Mouse (Mus musculus) lung, embryonic 15.5 days (tissue): ENCODE measurements around the gene Dtx2. TPM values are rescaled to one million over a fixed set of nuclear protein-coding genes. Genes with fewer than 3 reads are reported as not detected.
"Not testable (repeated sequence)": the region's sequence is repeated elsewhere in the genome, so short reads cannot be mapped to it uniquely, and the experiment has no call there.

Experiments used
- ATAC-seq: fragments of 200-750 bp; cut with Nextera tagmentation; 2 replicates; pipeline ENCODE4 v1.8.0; 2017; ENCODE audit warnings: moderate number of reproducible peaks, borderline replicate concordance; ENCODE audit not compliant: low FRiP score, low TSS enrichment; ENCODE audit errors: extremely low read depth
- H3K27ac ChIP-seq: fragments of 300-500 bp; sonication (generic); 2 replicates; pipeline ENCODE4 v1.5.1; 2015; ENCODE audit warnings: moderate library complexity, mild to moderate bottlenecking, inconsistent platforms
- H3K27me3 ChIP-seq: fragments of 300-500 bp; sonication (generic); 2 replicates; pipeline ENCODE4 v1.6.1; 2015; ENCODE audit warnings: inconsistent platforms
- H3K36me3 ChIP-seq: fragments of 300-500 bp; sonication (generic); 2 replicates; pipeline ENCODE4 v1.6.1; 2015; ENCODE audit warnings: inconsistent platforms
- H3K4me1 ChIP-seq: fragments of 300-500 bp; sonication (generic); 2 replicates; pipeline ENCODE4 v1.6.1; 2015; ENCODE audit warnings: inconsistent platforms
- H3K4me2 ChIP-seq: fragments of 300-500 bp; sonication (generic); 2 replicates; pipeline ENCODE4 v1.6.1; 2015; ENCODE audit warnings: inconsistent platforms, mild to moderate bottlenecking, moderate library complexity
- H3K4me3 ChIP-seq: fragments of 300-500 bp; sonication (generic); 2 replicates; pipeline ENCODE4 v1.5.1; 2015; ENCODE audit warnings: mild to moderate bottlenecking, inconsistent platforms
- H3K9ac ChIP-seq: fragments of 300-500 bp; sonication (generic); 2 replicates; pipeline ENCODE4 v1.6.1; 2015; ENCODE audit warnings: inconsistent platforms
- H3K9me3 ChIP-seq: fragments of 300-500 bp; sonication (generic); 2 replicates; pipeline ENCODE4 v1.6.1; 2016; ENCODE audit warnings: inconsistent platforms
- WGBS: fragments of 180-500 bp; shearing (Covaris S2); methylation state at CpG from one replicate; pipeline ENCODE4 v1.1.7; 2015; 5-methylcytosine and 5-hydroxymethylcytosine counted together
- polyA plus RNA-seq: library from polyadenylated mRNA; unstranded; fragments of >200 nt; fragmentation: Nextera tagmentation; extraction: Ambion mirVana; gene quantifications from 2 replicates; pipeline ENCODE4 v1.2.1, GENCODE M21; 2015

The Dtx2 gene
- polyA plus RNA-seq, 1 experiment from 2014 or later: 23.8 TPM

- 80% methylated on average over 1 of the region's 1 CpGs for WGBS
- Histone ChIP-seq H3K27ac (no peak overlapping the region), H3K4me2 (no peak overlapping the region), H3K9ac (no peak overlapping the region), H3K27me3 (no peaks in the 10 kb centered on the region), H3K36me3 (0 out of 2 replicates have a peak, but pooled peaks cover 6% of the 10 kb centered on the region), H3K4me1 (no peaks in the 10 kb centered on the region), H3K9me3 (no peaks in the 10 kb centered on the region), H3K4me3 (no peak overlapping the region)
- no peak for ATAC-seq
These were observed 42.1 kb downstream of the Dtx2 start for GRCm38 (mm10) chr5:136036667-136037066.

DNA sequence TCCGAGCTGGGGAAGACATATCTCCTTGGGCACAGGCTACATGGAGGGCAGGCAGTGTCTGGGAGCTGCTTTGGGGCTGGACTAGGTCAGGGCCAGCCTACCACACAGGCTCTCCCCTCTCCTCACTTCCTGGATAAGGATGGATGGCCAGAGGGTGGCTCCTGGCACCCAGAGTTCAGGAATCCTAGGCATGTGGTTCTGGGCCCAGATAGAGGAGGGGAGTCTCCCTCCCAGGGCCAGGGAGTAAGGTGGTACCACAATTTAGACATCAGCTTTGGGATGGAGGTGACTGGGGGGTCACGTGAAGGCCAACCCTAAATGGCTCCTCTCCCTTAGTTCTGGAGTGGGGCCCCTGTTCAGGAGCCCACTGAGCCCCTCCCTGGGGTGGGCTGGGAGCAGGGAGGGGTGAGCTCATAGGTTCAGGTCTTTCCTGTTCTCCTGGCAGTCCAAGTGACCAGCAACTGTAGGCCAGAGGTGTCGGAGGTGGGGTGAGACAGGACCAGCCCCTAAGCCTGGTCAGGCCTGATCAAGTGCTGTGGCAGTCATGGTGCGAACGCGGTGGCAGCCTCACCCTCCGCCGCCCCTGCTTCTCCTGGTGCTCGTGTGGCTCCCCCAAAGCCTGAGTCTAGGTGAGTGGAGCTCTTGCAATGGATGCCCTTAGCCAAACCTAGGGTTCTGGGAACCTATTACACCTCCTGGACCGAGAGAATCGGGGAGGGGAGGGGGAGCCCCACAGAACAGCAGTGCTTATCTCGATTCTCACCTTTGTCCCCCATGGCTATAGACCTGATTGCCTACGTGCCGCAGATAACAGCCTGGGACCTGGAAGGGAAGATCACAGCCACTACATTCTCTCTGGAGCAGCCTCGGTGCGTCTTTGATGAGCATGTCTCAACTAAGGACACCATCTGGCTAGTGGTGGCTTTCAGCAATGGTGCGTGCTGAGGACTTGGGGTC, 43.9 kb downstream of the Dtx2 start, which contains the start of gene Upk3b:
Gene Upk3b, plus strand, starts transcription at position 239 of the 957 bp plus-strand sequence.
- WGBS: 46% methylated on average over 17 of the region's 17 CpGs
- no peaks in the 10 kb centered on the region for H3K36me3 ChIP-seq
- no peaks in the 10 kb centered on the region for H3K4me1 ChIP-seq
- H3K4me2 ChIP-seq: no peak within 1 kb of the TSS
- H3K27ac ChIP-seq: no peak within 1 kb of the TSS
- ATAC-seq: no peak
- H3K4me3 ChIP-seq: no peak within 1 kb of the TSS
- H3K9ac ChIP-seq: no peak within 1 kb of the TSS
- H3K27me3 ChIP-seq: no peaks in the 10 kb centered on the region
- H3K9me3 ChIP-seq: no peaks in the 10 kb centered on the region

GRCm38 (mm10) chr5:136040210-136040609, 45.6 kb downstream of the Dtx2 start:
- Histone ChIP-seq H3K27me3 (no peaks in the 10 kb centered on the region), H3K4me1 (no peaks in the 10 kb centered on the region), H3K4me2 (no peak overlapping the region), H3K9me3 (no peaks in the 10 kb centered on the region), H3K36me3 (no peaks in the 10 kb centered on the region), H3K9ac (no peak overlapping the region), H3K27ac (no peak overlapping the region), H3K4me3 (no peak overlapping the region)
- 32% methylated on average over 5 of the region's 5 CpGs for WGBS
- no peak for ATAC-seq

GRCm38 (mm10) chr5:136041260-136041659, 46.7 kb downstream of the Dtx2 start:
- no peaks in the 10 kb centered on the region for H3K9me3 ChIP-seq
- H3K4me3 ChIP-seq: no peak overlapping the region
- 31% methylated on average over 2 of the region's 2 CpGs for WGBS
- H3K4me2 ChIP-seq: no peak overlapping the region
- H3K27ac ChIP-seq: no peak overlapping the region
- H3K9ac ChIP-seq: no peak overlapping the region
- H3K36me3 ChIP-seq: no peaks in the 10 kb centered on the region
- ATAC-seq: 0 out of 2 replicates have a peak, but pooled peaks have one; percentile 33
- no peaks in the 10 kb centered on the region for H3K4me1 ChIP-seq
- H3K27me3 ChIP-seq: no peaks in the 10 kb centered on the region

DNA sequence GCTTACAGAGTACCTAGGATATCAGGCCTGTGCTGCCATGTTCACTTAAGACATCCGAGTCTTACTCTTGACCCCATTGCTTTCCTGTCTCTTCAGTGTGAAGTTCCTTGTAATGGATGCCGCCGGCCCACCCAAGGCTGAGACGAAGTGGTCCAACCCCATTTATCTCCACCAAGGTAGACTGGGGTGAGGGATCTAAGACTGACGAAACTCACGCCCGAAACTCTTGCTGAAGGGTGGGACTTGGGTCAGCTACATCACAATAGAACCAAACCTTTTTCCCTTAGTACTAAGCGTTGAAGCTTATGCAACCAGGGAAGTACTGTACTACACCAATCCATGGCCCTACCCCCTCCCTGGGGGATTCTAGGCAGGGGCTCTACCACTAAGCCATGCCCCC, 47.1 kb downstream of the Dtx2 start:
- H3K9ac ChIP-seq: no peak overlapping the region
- WGBS: 92% methylated on average over 8 of the region's 8 CpGs

DNA sequence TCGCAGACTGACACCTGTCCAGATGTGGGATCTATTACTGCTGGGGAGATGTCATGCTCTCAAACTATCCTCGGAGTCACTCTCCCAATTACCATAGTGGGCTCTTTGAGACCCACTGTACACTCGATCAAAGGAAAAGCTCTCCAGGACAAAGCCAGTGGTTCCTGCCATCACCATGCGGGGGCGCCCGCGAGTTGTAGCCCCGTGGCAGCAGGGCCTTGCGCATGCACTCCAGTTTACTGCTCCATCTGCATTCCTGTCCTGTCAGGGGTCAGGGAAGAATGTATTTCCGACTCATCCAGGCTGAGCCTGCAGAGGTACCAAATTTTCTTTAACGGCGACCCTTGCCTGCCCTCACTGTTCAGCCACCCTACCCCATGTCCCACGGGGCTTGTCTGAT, 50.3 kb downstream of the Dtx2 start:
- Histone ChIP-seq H3K9me3 (no peaks in the 10 kb centered on the region), H3K27me3 (no peaks in the 10 kb centered on the region), H3K36me3 (no peaks in the 10 kb centered on the region), H3K4me1 (no peaks in the 10 kb centered on the region), H3K27ac (no peak overlapping the region), H3K4me2 (no peak overlapping the region), H3K9ac (no peak overlapping the region), H3K4me3 (no peak overlapping the region)
- ATAC-seq: no peak
- WGBS: 66% methylated on average over 13 of the region's 13 CpGs

More for the DNA sequence above, 47.1 kb downstream of the Dtx2 start:
- Histone ChIP-seq H3K4me1 (no peaks in the 10 kb centered on the region), H3K9me3 (no peaks in the 10 kb centered on the region), H3K36me3 (no peaks in the 10 kb centered on the region), H3K27me3 (no peaks in the 10 kb centered on the region), H3K4me3 (no peak overlapping the region), H3K27ac (no peak overlapping the region), H3K4me2 (no peak overlapping the region)
- ATAC-seq: no peak

DNA sequence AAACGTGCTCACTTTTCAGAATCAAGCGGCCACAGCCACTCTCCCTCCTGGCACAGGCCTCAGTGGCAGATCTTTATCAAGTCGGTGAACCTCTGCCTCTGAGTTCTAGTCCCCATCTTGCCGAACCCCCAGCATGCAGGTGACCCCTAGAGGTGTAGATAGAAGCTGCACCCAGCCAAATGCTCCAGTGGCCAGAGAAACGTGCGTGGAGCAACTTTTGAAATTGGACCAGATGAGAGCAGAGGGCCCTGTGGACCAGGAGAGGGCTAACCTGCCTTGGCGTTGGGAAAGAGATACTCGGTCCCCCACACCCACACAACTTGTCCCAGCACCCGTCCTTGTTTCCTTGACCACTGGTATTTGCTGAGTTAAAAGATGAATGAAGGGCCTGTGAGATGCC, 50.8 kb downstream of the Dtx2 start:
- Histone ChIP-seq H3K9ac (no peak overlapping the region), H3K4me2 (no peak overlapping the region), H3K27ac (no peak overlapping the region), H3K36me3 (no peaks in the 10 kb centered on the region), H3K4me1 (no peaks in the 10 kb centered on the region), H3K9me3 (no peaks in the 10 kb centered on the region), H3K4me3 (no peak overlapping the region), H3K27me3 (no peaks in the 10 kb centered on the region)
- ATAC-seq: no peak
- WGBS: 30% methylated on average over 9 of the region's 9 CpGs

GRCm38 (mm10) chr5:136045987-136046386, 51.4 kb downstream of the Dtx2 start:
- no peak overlapping the region for H3K27ac ChIP-seq

GRCm38 (mm10) chr5:136048541-136048940, 53.9 kb downstream of the Dtx2 start:
- not testable (repeated sequence) for H3K36me3 ChIP-seq, H3K4me2 ChIP-seq, H3K27me3 ChIP-seq, ATAC-seq, H3K27ac ChIP-seq, H3K9me3 ChIP-seq, H3K9ac ChIP-seq, H3K4me3 ChIP-seq
- peaks cover 13% of the 10 kb centered on the region for H3K4me1 ChIP-seq

More at GRCm38 (mm10) chr5:136045987-136046386, 51.4 kb downstream of the Dtx2 start:
- Histone ChIP-seq H3K36me3 (no peaks in the 10 kb centered on the region), H3K4me1 (no peaks in the 10 kb centered on the region), H3K4me2 (no peak overlapping the region), H3K4me3 (no peak overlapping the region), H3K9me3 (no peaks in the 10 kb centered on the region), H3K27me3 (no peaks in the 10 kb centered on the region), H3K9ac (no peak overlapping the region)
- WGBS: 2% methylated on average over 10 of the region's 10 CpGs
- ATAC-seq: no peak

GRCm38 (mm10) chr5:136049926-136050325, 55.3 kb downstream of the Dtx2 start:
- Histone ChIP-seq H3K27ac (no peak overlapping the region), H3K9ac (no peak overlapping the region), H3K36me3 (no peaks in the 10 kb centered on the region), H3K27me3 (no peaks in the 10 kb centered on the region), H3K9me3 (no peaks in the 10 kb centered on the region), H3K4me1 (peaks cover 13% of the 10 kb centered on the region), H3K4me2 (no peak overlapping the region), H3K4me3 (no peak overlapping the region)
- 43% methylated on average over 6 of the region's 6 CpGs for WGBS
- no peak for ATAC-seq

DNA sequence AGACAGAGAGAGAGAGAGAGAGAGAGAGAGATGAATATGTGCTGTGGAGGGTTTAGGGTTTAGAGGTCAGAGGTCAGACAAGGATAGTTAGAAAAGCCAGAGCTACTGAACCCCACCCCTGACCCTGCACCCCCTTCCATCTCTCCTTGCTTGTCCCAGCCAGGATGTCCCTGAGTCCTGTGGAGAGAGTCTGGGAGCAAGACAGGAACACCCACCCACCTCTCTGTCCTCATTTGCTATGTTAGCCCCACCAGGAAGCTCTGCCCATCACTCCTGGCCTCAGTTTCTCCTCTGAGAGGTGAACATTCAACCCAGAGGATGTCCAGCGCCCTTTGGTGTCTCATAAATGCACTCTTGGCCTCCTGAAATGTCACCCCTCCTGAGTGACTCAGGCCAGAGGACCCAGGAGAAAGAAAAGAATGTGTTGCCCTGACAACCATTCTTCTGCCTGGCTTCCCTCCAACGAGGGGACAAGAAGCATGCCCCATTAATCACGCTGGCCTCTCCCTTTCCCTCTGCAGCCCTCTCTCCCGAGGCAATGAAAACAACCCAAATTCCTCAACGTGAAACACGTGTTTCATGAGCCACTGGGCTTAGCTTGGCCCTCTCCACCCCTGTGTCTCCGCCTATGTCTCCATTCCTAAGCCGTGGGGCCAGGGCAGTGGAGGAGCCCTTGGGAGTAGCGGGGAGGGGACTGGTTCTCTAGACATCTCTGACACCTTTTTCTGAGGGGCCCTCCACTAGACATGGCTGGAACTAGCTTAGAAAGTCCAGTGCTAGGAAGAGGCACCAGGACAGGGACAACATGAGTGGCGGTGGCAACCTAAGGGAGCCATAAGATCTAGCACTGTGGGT, 56.9 kb downstream of the Dtx2 start:
- 6% methylated on average over 10 of the region's 10 CpGs for WGBS
- Histone ChIP-seq H3K27me3 (no peaks in the 10 kb centered on the region), H3K9ac (no peak overlapping the region), H3K4me2 (0 out of 2 replicates have a peak overlapping the region, but pooled peaks have one; percentile 2), H3K4me1 (peaks cover 13% of the 10 kb centered on the region), H3K36me3 (no peaks in the 10 kb centered on the region), H3K27ac (peak overlapping the region; percentile 83), H3K4me3 (no peak overlapping the region), H3K9me3 (no peaks in the 10 kb centered on the region)
- ATAC-seq: peak; percentile 92
